Mouse (Mus musculus) forebrain, embryonic 14.5 days (tissue): ENCODE results near the gene Tpd52l1. TPM values are rescaled to one million over a fixed set of nuclear protein-coding genes. Genes with fewer than 3 reads are reported as not detected.

Experiments used
- ATAC-seq: fragments of 200-750 bp; cut with Nextera tagmentation; 2 replicates; pipeline ENCODE4 v1.8.0; 2017; ENCODE audit warnings: mild to moderate bottlenecking, moderate library complexity
- DNase-seq: peaks from one replicate; pipeline ENCODE4 v3.0.0-alpha.2; 2015; ENCODE audit warnings: low spot score
- H3K27ac ChIP-seq: fragments of 300-500 bp; sonication (generic); 2 replicates; pipeline ENCODE4 v1.5.1; 2014; ENCODE audit warnings: low read depth, mild to moderate bottlenecking, control low read depth, low read length, moderate library complexity
- H3K27me3 ChIP-seq: fragments of 300-500 bp; sonication (generic); replicated peaks from 2 replicates; pipeline ENCODE4 v1.6.1; 2014; ENCODE audit warnings: low read length, control low read depth, mixed read lengths; ENCODE audit not compliant: control insufficient read depth, insufficient read depth
- H3K36me3 ChIP-seq: fragments of 300-500 bp; sonication (generic); 2 replicates; pipeline ENCODE4 v1.6.1; 2014; ENCODE audit warnings: low read length, control low read depth; ENCODE audit not compliant: control insufficient read depth, insufficient read depth
- H3K4me1 ChIP-seq: fragments of 300-500 bp; sonication (generic); 2 replicates; pipeline ENCODE4 v1.6.1; 2014; ENCODE audit warnings: antibody characterized with exemption, low read length, control low read depth; ENCODE audit not compliant: control insufficient read depth, insufficient read depth
- H3K4me2 ChIP-seq: fragments of 300-500 bp; sonication (generic); 2 replicates; pipeline ENCODE4 v1.6.1; 2014; ENCODE audit warnings: mild to moderate bottlenecking, control low read depth, low read length
- H3K4me3 ChIP-seq: fragments of 300-500 bp; sonication (generic); 2 replicates; pipeline ENCODE4 v1.5.1; 2014; ENCODE audit warnings: low read depth, low read length, control low read depth
- H3K9ac ChIP-seq: fragments of 300-500 bp; sonication (generic); 2 replicates; pipeline ENCODE4 v1.6.1; 2014; ENCODE audit warnings: mild to moderate bottlenecking, low read length, control low read depth, moderate library complexity
- H3K9me3 ChIP-seq: fragments of 300-500 bp; sonication (generic); replicated peaks from 2 replicates; pipeline ENCODE4 v1.6.1; 2016; ENCODE audit warnings: low read length, control low read depth, mixed read lengths; ENCODE audit not compliant: control insufficient read depth
- WGBS: fragments of 180-500 bp; shearing (Covaris S2); extraction: QIAGEN DNeasy Blood & Tissue Kit; methylation state at CpG from one replicate; pipeline ENCODE4 v1.1.7; 2014; 5-methylcytosine and 5-hydroxymethylcytosine counted together
- polyA plus RNA-seq: library from polyadenylated mRNA; unstranded; fragments of >200 nt; fragmentation: Nextera tagmentation; extraction: Ambion mirVana; gene quantifications from 2 replicates; pipeline ENCODE4 v1.2.1, GENCODE M21; 2014

Tpd52l1 gene
- polyA plus RNA-seq, 1 experiment from 2014 or later = 20.4 TPM

- no peak overlapping the region for H3K4me2 ChIP-seq
- no peak overlapping the region for H3K4me3 ChIP-seq
- 89% methylated on average over 5 of the region's 5 CpGs for WGBS
- no peak for DNase-seq
- no peak overlapping the region for H3K27ac ChIP-seq
- no peaks in the 10 kb centered on the region for H3K9me3 ChIP-seq
- H3K27me3 ChIP-seq = no peaks in the 10 kb centered on the region
- no peak for ATAC-seq
- 0 out of 2 replicates have a peak, but pooled peaks cover 3% of the 10 kb centered on the region for H3K4me1 ChIP-seq
- peaks cover 9% of the 10 kb centered on the region for H3K36me3 ChIP-seq
- no peak overlapping the region for H3K9ac ChIP-seq
Observed at GRCm38 (mm10) chr10:31318491-31318890, 127.3 kb downstream of the Tpd52l1 start.

GRCm38 (mm10) chr10:31312865-31313848, 132.6 kb downstream of the Tpd52l1 start, which contains the start of gene Hddc2:
Gene Hddc2 (plus strand): TSS chr10:31313383.
- Histone ChIP-seq H3K9me3 (no peaks in the 10 kb centered on the region), H3K4me2 (peak within 1 kb of the TSS; percentile 62), H3K4me3 (peak within 1 kb of the TSS; percentile 60), H3K4me1 (0 out of 2 replicates have a peak, but pooled peaks cover 3% of the 10 kb centered on the region), H3K9ac (peak within 1 kb of the TSS; percentile 78), H3K27me3 (no peaks in the 10 kb centered on the region), H3K27ac (peak within 1 kb of the TSS; percentile 77), H3K36me3 (no peaks in the 10 kb centered on the region)
- WGBS = 3% methylated on average over 41 of the region's 44 CpGs
- peak; percentile 84 for DNase-seq
- ATAC-seq = peak; percentile 96

- Histone ChIP-seq H3K4me2 (no peak overlapping the region), H3K9ac (no peak overlapping the region), H3K27me3 (no peaks in the 10 kb centered on the region), H3K36me3 (no peaks in the 10 kb centered on the region), H3K4me3 (no peak overlapping the region), H3K27ac (no peak overlapping the region), H3K4me1 (no peaks in the 10 kb centered on the region), H3K9me3 (no peaks in the 10 kb centered on the region)
- DNase-seq = no peak
- 20% methylated on average over 1 of the region's 1 CpGs for WGBS
- ATAC-seq = no peak
Observed at GRCm38 (mm10) chr10:31307024-31307598, 138.6 kb downstream of the Tpd52l1 start.

GRCm38 (mm10) chr10:31303446-31303845, 142.3 kb downstream of the Tpd52l1 start:
- Histone ChIP-seq H3K9ac (no peak overlapping the region), H3K4me1 (no peaks in the 10 kb centered on the region), H3K27ac (no peak overlapping the region), H3K36me3 (no peaks in the 10 kb centered on the region), H3K4me2 (no peak overlapping the region), H3K4me3 (no peak overlapping the region), H3K9me3 (no peaks in the 10 kb centered on the region), H3K27me3 (no peaks in the 10 kb centered on the region)
- WGBS = 92% methylated on average over 2 of the region's 2 CpGs
- DNase-seq (no peak), ATAC-seq (no peak)

- Histone ChIP-seq H3K9me3 (no peaks in the 10 kb centered on the region), H3K4me1 (peaks cover 7% of the 10 kb centered on the region), H3K27me3 (no peaks in the 10 kb centered on the region), H3K36me3 (no peaks in the 10 kb centered on the region), H3K27ac (no peak overlapping the region), H3K4me3 (no peak overlapping the region), H3K9ac (no peak overlapping the region), H3K4me2 (no peak overlapping the region)
- DNase-seq (no peak), ATAC-seq (no peak)
- 93% methylated on average over 1 of the region's 1 CpGs for WGBS
Observed at GRCm38 (mm10) chr10:31300292-31300691, 145.5 kb downstream of the Tpd52l1 start.

GRCm38 (mm10) chr10:31298921-31299574, 146.7 kb downstream of the Tpd52l1 start:
- 43% methylated on average over 6 of the region's 6 CpGs for WGBS
- H3K27ac ChIP-seq = no peak overlapping the region
- peak; percentile 84 for DNase-seq
- ATAC-seq = peak; percentile 79
- H3K4me1 ChIP-seq = peaks cover 8% of the 10 kb centered on the region
- no peaks in the 10 kb centered on the region for H3K9me3 ChIP-seq
- no peaks in the 10 kb centered on the region for H3K27me3 ChIP-seq
- no peak overlapping the region for H3K4me3 ChIP-seq
- no peak overlapping the region for H3K4me2 ChIP-seq
- no peaks in the 10 kb centered on the region for H3K36me3 ChIP-seq
- H3K9ac ChIP-seq = no peak overlapping the region

GRCm38 (mm10) chr10:31298263-31298662, 147.5 kb downstream of the Tpd52l1 start:
- Histone ChIP-seq H3K27ac (no peak overlapping the region), H3K9me3 (no peaks in the 10 kb centered on the region), H3K27me3 (no peaks in the 10 kb centered on the region), H3K4me3 (no peak overlapping the region), H3K4me2 (no peak overlapping the region), H3K36me3 (no peaks in the 10 kb centered on the region), H3K9ac (no peak overlapping the region), H3K4me1 (peaks cover 8% of the 10 kb centered on the region)
- ATAC-seq (no peak), DNase-seq (no peak)
- WGBS = 54% methylated on average over 2 of the region's 2 CpGs

- no peaks in the 10 kb centered on the region for H3K27me3 ChIP-seq
- no peaks in the 10 kb centered on the region for H3K36me3 ChIP-seq
- peaks cover 8% of the 10 kb centered on the region for H3K4me1 ChIP-seq
- DNase-seq (no peak), ATAC-seq (no peak)
- no peak overlapping the region for H3K9ac ChIP-seq
- H3K4me2 ChIP-seq = no peak overlapping the region
- H3K27ac ChIP-seq = no peak overlapping the region
- H3K4me3 ChIP-seq = no peak overlapping the region
- 50% methylated on average over 4 of the region's 4 CpGs for WGBS
- no peaks in the 10 kb centered on the region for H3K9me3 ChIP-seq
Observed at GRCm38 (mm10) chr10:31297106-31297505, 148.7 kb downstream of the Tpd52l1 start.
